Mouse (Mus musculus) cerebellum, adult 9-11 months (tissue): Measurements from ENCODE around the gene Ankrd36.
"Not testable (repeated sequence)": the region's sequence is repeated elsewhere in the genome, so short reads cannot be mapped to it uniquely, and the experiment has no call there.

Experiments used
- DNase-seq: peaks from one replicate; pipeline ENCODE4 v3.0.0; 2022

Gene Ankrd36

DNA sequence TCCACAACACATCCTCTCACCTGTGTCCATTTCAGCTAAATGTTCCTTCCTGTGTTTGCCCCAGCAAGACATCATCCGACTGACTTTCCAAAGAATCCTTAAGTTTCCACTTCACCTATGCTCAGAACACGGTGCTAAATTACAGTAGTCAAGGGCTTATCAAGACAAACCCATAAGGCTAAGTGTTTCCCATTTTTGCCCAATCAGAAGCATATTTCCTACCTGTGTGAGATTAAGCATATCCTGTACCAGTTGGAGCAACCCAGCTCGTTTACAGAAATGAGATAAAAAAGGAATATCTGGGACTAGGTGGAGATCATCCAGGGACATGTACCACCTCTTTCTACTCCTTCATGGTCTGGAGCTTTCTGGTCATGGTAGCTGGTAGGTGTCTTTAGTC lies 22.8 kb upstream of the Ankrd36 start:
- no peak for DNase-seq

DNA sequence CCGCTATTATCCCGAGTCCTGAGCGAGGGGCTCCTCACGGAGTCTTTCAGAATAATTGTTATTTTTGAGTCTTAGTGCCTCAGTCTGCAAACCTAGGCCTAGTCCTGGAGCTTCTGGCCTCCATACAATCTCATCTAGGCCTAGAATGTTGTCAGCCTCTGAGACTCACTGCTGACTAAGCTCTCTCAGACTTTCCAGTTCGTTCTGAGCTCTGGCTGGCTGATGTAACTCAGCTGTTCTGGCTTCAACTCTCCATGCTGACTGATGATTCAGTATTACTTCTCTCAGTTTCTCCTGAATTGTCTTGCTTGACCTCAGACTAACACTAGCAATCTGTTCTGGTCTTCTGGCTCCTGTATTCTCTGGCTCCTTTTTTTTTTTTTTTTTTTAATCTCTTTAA lies 18.1 kb upstream of the Ankrd36 start:
- no peak for DNase-seq

- DNase-seq = no peak
These were observed 17.6 kb upstream of the Ankrd36 start for GRCm38 (mm10) chr11:5551931-5552330.

GRCm38 (mm10) chr11:5560273-5560672 lies 9.2 kb upstream of the Ankrd36 start:
- no peak for DNase-seq

GRCm38 (mm10) chr11:5562625-5563268 lies 6.7 kb upstream of the Ankrd36 start:
- no peak for DNase-seq

- no peak for DNase-seq
These were observed 5.6 kb upstream of the Ankrd36 start for GRCm38 (mm10) chr11:5563898-5564297.

GRCm38 (mm10) chr11:5565596-5565995 lies 3.9 kb upstream of the Ankrd36 start:
- no peak for DNase-seq

- no peak for DNase-seq
These were observed 3.0 kb upstream of the Ankrd36 start for GRCm38 (mm10) chr11:5566506-5566905.

- DNase-seq = no peak
These were observed 1.8 kb upstream of the Ankrd36 start for GRCm38 (mm10) chr11:5567654-5568053.

- DNase-seq = no peak
These were observed 1.4 kb upstream of the Ankrd36 start for GRCm38 (mm10) chr11:5568082-5568481.

- DNase-seq = no peak
These were observed 2.4 kb downstream of the Ankrd36 start for GRCm38 (mm10) chr11:5571856-5572255.

DNA sequence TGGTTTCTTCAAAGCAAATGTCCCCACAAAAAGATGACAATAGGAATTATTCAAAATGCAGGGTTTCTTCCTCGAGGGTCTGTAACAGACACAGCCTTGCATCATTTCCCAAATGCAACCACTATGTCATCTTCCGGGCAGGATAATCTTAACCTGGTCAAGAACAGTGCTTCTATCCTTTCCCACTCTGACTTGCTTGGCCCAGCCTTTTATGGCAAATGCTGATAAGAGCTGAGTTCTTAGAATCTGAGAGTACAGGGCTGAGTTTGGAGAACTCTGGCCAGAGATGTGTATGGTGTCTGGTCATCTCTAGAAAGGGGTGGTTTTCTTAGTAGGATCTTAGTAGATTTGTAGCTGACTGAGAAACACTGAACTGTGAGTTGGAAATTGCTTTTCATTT lies 4.3 kb downstream of the Ankrd36 start:
- no peak for DNase-seq

GRCm38 (mm10) chr11:5575046-5575445 lies 5.6 kb downstream of the Ankrd36 start:
- DNase-seq = no peak

GRCm38 (mm10) chr11:5592336-5592735 lies 22.9 kb downstream of the Ankrd36 start:
- peak; percentile 26 for DNase-seq

DNA sequence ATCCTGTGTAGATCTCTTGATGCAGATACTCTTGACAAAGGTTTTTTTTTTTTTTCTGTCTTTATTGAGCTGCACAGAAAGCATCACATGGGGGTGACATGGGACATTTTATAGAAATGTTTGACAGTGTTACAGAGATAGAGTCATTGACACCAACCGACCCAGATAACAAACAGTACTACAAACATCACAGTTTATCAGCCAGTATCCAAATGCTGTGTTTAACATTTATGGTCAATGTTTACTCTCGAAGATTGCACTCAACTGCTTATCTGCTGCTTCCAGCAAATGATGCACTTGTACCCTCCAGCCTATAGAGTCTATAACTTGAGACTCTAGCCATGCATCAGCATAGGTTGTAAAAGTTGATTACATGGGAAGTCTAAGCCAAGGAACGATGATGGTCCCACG lies 25.9 kb downstream of the Ankrd36 start:
- DNase-seq = no peak

- no peak for DNase-seq
These were observed 26.3 kb downstream of the Ankrd36 start for GRCm38 (mm10) chr11:5595792-5596191.

DNA sequence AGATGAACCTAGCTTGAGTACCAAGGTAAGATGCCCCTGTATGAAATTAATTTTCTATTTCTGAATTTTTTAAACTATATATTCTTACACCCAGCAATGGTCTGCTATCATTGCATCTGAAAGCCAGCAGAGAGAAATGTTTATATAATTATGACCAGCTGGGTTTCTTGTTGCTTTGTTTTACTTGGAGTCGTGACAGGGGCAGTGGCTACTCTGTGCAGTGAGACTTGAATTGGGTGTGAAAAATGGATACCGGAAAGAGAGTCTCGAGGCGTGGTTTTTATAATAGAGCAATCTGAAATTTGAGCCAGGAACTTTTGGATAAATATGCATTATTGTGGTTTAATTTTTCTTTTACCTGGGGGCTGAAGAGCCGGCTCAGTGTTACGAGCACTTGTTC lies 27.3 kb downstream of the Ankrd36 start:
- no peak for DNase-seq

DNA sequence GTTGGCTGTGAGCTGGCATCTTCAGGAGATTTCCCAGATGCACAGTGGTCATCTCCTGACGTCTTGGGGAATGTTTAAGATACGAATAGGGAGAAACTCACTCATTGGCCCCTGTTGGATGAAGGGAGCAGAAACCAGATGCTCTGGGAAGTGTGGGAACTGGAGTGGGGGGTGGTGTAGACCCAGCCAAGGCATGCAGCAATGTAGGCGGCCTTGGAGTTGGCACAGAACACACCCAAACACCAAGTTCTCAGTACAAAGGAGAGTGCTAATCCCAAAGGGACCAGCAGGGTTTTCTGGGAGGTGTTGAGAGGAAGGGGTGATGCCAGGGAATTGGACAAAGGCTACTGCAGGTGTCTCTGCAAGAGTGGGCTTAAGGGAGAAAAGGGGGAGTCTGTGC lies 35.9 kb downstream of the Ankrd36 start:
- DNase-seq = no peak

GRCm38 (mm10) chr11:5611918-5612317 lies 42.4 kb downstream of the Ankrd36 start:
- DNase-seq = not testable (repeated sequence)

GRCm38 (mm10) chr11:5614453-5614852 lies 45.0 kb downstream of the Ankrd36 start:
- no peak for DNase-seq

DNA sequence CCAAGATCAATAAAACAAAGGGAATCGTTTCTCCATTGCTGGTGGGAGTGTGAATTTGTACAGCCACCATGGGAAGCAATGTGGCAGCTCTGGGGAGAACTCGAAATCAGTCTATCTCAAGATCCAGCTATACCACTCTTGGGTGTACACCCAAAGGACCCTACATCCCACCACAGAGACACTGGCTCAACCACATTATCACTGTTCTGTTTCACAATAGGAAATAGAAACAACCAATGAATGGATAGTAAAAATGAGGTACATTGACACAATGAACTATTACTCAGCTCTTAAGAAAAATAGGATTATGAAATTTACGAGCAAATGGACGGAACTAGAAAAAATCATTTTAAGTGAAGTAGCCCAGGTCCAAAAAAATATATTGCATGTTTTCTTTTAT lies 55.6 kb downstream of the Ankrd36 start:
- DNase-seq = no peak

DNA sequence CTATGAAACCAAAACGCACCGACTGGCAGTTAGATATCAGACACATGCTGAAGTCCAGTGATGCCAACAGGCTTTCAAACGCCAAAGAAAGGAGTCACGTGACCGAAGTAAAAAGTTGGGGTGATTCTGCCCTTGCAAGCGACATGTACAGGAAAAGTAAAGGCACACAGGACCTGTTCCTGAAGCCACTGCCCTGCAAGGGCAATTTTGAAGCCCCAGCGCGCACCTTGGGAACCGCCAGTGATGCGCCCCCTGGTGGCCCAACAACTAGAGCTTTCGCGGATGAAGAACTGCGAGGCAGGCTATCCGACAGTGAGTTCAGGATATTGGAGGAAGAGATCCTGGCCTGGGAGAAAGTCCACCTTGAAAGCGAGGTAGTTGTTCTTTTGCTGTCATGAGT lies 59.5 kb downstream of the Ankrd36 start:
- peak; percentile 52 for DNase-seq

DNA sequence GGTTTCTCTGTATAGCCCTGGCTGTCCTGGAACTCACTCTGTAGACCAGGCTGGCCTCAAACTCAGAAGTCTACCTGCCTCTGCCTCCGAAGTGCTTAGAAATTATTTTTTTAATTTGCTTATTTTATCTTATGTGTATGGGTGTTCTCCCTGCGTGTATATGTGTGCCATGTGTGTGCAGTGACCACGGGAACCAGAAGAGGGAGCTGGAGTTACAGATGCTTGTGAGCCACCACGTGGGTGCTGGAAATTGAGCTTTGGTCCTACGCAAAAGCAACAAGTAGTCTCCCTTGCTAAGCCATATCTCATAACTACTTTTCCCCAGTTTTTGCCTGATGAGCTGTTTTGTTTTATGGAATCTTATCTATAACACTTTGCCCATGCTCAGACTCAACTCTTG lies 73.6 kb downstream of the Ankrd36 start:
- no peak for DNase-seq

DNA sequence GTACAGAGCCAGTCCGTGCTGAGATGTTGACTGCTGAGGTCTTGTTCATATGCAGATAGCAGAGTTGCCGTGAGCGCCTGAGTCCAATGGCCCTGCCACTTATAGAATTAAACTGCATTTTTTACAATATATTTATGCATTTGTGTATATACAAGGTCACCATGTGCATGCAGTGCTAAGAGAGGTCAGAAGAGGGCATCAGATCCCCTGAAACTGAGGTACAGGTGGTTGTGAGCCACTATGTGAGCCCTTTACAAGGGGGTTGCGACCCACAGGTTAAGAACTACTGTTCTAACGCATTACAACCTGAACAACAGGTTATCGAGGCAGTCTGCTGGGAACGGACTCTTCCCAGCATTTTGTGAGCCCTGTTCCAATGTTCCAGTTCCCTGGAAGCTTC lies 80.8 kb downstream of the Ankrd36 start:
- no peak for DNase-seq

DNA sequence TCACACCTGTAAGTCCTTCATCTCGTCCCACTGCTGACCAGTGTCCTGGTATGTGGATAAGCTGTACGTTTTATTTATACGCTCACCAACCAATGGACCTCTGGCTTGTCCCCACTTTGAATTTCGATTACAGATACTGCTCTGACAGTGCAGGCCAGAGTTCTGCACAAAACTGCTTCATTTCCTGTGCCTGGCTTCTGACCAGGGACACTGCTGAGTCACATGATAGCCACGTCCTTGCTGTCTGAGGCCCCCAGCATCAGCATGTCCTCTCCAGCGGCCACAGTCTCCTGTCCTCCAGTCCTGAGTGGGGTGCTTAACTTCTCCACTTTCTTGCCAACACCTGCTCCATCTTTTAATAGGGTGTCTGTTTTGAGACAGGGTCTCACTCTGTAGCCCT lies 113.1 kb downstream of the Ankrd36 start:
- DNase-seq = no peak

GRCm38 (mm10) chr11:5684283-5684682 lies 114.8 kb downstream of the Ankrd36 start:
- DNase-seq = no peak
